Mouse (Mus musculus): ENCODE data around the gene Kif11. TPM values are rescaled to one million over a fixed set of nuclear protein-coding genes. Genes with fewer than 3 reads are reported as not detected.

Kif11 gene
- polyA plus RNA-seq, 1 experiment = 18.5 TPM

DNA sequence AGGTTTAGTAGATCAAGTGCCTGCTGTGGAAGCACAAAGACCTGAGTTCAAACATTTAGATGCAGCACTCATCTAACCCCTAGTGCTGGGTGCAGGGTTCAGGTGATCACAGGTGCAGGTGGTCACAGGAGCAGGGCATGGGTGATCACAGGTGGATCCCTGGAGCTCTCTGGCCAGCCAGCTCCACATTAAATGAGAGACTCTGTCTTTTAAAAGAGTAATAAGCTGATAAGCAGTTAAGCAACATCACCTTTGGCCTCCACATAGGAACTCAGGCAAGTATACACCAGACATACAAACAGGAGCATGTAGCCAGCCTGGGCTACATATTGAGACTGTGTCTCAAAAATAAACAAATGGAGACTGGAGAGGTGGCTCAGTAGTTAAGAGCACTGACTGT, 27.3 kb upstream of the Kif11 start:
- DNase-seq (ENCODE audit: low read depth) = no peak
- TF ChIP-seq CTCF (IDR thresholded peaks at IDR 0.05; ENCODE audit: borderline replicate concordance, extremely low read depth, insufficient read depth, insufficient read length) = no peak
- TF ChIP-seq POLR2A (IDR thresholded peaks at IDR 0.05; ENCODE audit: borderline replicate concordance, extremely low read depth, insufficient read depth, insufficient read length, poor library complexity, severe bottlenecking) = no peak

DNA sequence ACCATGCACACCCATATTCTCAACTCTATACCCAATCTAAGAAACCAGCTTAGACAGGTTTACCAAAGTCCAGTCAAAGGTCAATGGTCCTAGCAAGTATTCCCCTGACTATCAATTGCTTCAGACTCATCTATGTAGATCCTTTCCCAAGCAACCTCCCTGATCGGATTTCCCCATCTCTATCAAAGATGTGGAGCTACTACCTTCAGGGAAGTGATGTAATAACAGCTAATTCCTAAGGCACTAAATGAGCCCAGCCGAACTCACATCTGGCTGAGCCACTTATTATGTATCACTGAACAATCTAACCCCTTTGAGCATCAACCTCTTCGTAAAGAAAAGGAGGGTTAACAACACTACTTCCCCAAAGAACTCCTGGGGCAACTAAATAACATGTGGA, 23.4 kb upstream of the Kif11 start:
- no peak for DNase-seq (ENCODE audit: low read depth)
- TF ChIP-seq CTCF (IDR thresholded peaks at IDR 0.05; ENCODE audit: borderline replicate concordance, extremely low read depth, insufficient read depth, insufficient read length) (no peak), POLR2A (IDR thresholded peaks at IDR 0.05; ENCODE audit: borderline replicate concordance, extremely low read depth, insufficient read depth, insufficient read length, poor library complexity, severe bottlenecking) (no peak)

DNA sequence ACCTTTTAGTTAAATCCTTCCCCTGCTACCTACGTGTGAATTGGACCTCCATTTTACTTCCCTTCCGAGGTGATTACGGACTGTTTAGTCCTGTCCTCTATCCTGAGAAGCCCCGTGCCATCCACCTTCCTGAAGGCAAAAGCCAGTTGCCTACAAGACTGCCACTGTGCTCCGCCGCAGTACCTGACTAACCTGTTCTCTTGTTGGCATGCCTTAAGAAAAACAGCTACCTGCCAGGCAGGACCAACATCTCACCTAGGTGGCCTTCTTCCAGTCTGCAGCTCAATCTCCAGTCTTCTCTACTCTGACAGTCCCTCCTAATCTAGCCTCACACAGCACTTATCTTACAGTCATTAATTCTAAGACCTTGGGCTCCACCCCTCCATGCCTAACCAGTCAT, 22.9 kb upstream of the Kif11 start:
- TF ChIP-seq CTCF (IDR thresholded peaks at IDR 0.05; ENCODE audit: borderline replicate concordance, extremely low read depth, insufficient read depth, insufficient read length) (no peak), POLR2A (IDR thresholded peaks at IDR 0.05; ENCODE audit: borderline replicate concordance, extremely low read depth, insufficient read depth, insufficient read length, poor library complexity, severe bottlenecking) (no peak)
- no peak for DNase-seq (ENCODE audit: low read depth)

DNA sequence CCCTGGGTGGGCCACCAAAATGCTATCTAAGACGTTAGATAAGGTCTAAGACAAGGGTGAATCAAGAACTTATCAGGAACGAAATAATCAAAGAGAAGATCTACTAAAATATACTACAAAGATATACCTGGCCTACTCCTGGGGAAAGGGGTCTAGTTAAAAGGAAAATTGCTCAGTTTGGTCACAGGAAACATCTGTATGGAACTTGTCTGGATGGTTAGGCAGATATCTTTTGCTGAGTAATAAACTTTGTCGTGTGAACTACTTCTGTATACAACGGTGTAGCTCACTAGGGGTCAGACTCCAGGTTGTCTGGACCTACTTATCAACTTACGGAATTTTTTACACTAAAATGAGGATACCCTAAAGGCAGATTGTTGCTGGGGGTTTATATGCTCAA, 16.2 kb upstream of the Kif11 start:
- TF ChIP-seq CTCF (IDR thresholded peaks at IDR 0.05; ENCODE audit: borderline replicate concordance, extremely low read depth, insufficient read depth, insufficient read length) = no peak
- TF ChIP-seq POLR2A (IDR thresholded peaks at IDR 0.05; ENCODE audit: borderline replicate concordance, extremely low read depth, insufficient read depth, insufficient read length, poor library complexity, severe bottlenecking) = no peak
- DNase-seq (ENCODE audit: low read depth) = no peak

DNA sequence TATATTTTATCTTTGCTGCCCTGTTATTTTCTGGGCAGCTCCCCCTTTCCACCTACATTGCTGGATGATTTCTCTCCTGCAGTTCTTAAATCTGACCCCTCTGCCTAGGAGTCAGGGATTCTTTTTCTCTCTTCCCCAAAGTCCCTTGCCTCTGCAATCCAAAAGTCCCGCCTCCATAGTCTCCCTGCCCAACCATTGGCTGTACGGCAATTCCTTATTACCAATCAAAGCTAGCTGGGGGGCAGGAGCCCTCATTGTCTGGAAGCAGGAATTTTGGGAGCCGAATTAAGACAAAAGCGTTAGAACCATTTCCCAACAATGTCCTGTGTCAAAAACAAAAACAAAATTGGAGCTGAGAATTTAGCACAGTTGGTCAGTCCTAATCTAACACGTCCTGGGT, 13.7 kb upstream of the Kif11 start:
- peak; percentile 73 for DNase-seq (ENCODE audit: low read depth)
- TF ChIP-seq CTCF (IDR thresholded peaks at IDR 0.05; ENCODE audit: borderline replicate concordance, extremely low read depth, insufficient read depth, insufficient read length) (no peak), POLR2A (IDR thresholded peaks at IDR 0.05; ENCODE audit: borderline replicate concordance, extremely low read depth, insufficient read depth, insufficient read length, poor library complexity, severe bottlenecking) (no peak)

DNA sequence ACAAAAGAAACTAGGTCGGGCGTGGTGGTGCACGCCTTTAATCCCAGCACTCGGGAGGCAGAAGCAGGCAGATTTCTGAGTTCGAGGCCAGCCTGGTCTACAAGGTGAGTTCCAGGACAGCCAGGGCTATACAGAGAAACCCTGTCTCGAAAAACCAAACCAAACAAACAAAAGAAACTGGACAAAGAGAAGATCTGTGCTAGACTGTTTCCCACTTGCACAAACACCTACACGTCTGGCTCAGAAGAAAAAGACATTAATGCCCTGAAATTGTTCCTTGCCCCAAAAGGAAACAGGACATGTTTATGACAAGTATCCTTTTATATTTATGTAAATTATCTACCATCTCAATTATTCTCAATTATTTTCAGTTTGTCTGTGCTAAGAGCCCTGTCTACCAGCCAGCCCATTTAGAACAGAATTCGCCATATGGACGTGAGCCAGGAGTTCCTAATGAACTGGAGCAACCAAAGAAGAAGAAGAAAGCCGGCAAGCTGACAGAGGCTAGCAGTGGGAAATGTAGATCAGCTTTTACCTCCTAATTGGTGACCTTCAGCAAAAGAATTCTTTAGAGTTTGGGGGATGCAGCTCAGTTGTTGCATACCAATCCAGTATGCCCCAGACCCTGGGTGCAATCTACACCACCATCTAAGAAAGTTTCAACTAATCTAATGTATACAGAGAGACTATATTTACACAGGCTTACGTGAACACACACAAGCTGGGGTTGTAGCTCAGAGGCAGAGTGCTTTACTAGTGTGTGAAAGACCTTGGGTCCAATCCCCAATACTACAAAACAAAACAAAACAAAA, 12.9 kb upstream of the Kif11 start:
- peak; percentile 97 for DNase-seq (ENCODE audit: low read depth)
- TF ChIP-seq CTCF (IDR thresholded peaks at IDR 0.05; ENCODE audit: borderline replicate concordance, extremely low read depth, insufficient read depth, insufficient read length) (no peak), POLR2A (IDR thresholded peaks at IDR 0.05; ENCODE audit: borderline replicate concordance, extremely low read depth, insufficient read depth, insufficient read length, poor library complexity, severe bottlenecking) (no peak)

DNA sequence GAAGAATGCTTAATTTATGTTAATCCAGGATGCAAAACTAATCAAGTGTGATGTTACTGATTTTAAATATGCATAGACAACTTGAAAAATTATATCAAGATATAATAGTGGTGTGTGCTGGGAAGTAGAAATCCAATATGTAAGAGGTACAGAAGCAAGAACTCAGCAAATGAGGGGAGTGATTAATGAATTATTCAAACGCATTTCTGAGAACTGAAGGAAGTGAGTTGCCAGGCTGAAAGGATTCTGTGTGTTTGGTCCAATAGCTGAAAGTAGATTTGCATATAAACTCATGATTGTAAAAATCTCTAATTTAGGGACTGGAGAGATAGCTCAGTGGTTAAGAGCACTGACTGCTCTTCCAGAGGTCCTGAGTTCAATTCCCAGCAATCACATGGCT, 7.2 kb upstream of the Kif11 start:
- no peak for TF ChIP-seq POLR2A (IDR thresholded peaks at IDR 0.05; ENCODE audit: borderline replicate concordance, extremely low read depth, insufficient read depth, insufficient read length, poor library complexity, severe bottlenecking)
- no peak for TF ChIP-seq CTCF (IDR thresholded peaks at IDR 0.05; ENCODE audit: borderline replicate concordance, extremely low read depth, insufficient read depth, insufficient read length)
- peak; percentile 80 for DNase-seq (ENCODE audit: low read depth)

DNA sequence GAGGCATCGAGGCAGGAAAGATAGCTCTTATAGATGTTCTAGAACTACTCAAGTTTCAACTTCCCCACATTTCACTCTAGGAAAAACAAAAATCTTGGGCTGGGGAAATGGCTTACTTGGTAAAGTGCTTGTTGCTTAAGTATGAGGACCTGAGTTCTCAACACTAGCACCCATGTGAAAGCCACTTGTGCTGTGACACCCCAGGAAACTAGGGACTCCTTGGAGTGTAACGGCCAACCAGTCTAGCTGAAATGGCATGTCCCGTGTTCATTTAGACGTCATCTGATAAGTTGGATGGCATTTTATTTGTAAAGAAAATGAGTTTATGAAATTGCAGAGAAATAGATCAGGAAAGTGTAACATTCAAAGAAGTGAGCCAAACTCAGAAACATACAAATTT, 6.3 kb upstream of the Kif11 start:
- DNase-seq (ENCODE audit: low read depth) = no peak
- TF ChIP-seq CTCF (IDR thresholded peaks at IDR 0.05; ENCODE audit: borderline replicate concordance, extremely low read depth, insufficient read depth, insufficient read length) = no peak
- TF ChIP-seq POLR2A (IDR thresholded peaks at IDR 0.05; ENCODE audit: borderline replicate concordance, extremely low read depth, insufficient read depth, insufficient read length, poor library complexity, severe bottlenecking) = no peak

DNA sequence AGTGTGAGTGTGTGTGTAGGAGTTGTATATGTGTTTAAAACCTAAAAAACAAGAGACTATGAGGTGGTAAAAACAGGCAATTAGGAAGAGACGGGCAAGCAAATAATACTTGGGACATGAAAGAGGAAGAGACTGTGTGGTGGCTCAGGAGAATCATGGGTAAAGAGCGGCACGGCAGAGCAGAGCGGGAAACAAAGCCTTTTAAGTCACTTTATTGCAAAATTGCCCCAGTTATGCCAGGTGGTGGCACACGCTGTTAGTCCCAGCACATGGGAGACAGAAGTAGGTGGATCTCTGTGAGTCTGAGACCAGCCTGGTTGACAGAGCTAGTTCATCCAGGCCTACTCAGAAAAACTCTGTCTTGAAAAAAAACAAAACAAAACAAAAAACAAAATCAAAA, 5.8 kb upstream of the Kif11 start:
- TF ChIP-seq POLR2A (IDR thresholded peaks at IDR 0.05; ENCODE audit: borderline replicate concordance, extremely low read depth, insufficient read depth, insufficient read length, poor library complexity, severe bottlenecking) (no peak), CTCF (IDR thresholded peaks at IDR 0.05; ENCODE audit: borderline replicate concordance, extremely low read depth, insufficient read depth, insufficient read length) (no peak)
- DNase-seq (ENCODE audit: low read depth) = no peak

DNA sequence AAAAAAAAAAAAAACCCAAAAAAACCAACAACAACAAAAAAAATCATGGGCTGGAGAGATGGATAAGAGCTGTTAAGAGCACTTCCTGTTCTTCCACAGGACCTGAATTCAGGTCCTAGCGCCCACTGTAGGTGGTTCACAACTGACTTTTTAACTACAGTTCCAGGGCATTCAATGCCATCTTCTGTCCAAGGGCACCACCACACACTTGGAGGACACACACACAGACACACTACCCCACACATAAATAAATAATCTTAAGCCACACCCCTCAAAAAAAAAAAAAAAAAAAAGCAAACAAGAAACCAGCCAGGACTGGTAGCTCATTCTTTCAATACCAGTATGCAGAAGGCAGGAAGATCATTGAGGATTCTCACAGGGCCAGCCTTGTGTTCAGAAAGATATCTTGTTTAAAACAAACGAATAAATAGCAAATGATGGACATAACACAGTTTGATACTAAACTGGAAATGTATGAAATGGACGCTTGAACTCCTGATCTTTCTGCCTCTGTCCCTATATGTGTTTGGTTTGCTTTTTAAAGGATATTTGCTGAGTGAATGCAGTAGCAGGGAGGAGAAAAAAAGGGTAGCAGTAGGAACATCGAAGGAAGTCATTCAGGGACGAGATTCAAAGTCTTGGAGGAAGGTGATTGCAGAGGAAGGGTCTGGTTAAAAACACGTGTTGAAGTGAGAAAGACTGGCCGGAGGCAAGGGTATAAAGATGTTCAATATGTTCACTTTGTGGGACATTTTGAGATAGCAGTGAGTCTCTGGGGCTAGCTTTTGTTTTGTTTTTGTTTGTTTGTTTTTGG, 1.1 kb upstream of the Kif11 start:
- TF ChIP-seq POLR2A (IDR thresholded peaks at IDR 0.05; ENCODE audit: borderline replicate concordance, extremely low read depth, insufficient read depth, insufficient read length, poor library complexity, severe bottlenecking) (no peak), CTCF (IDR thresholded peaks at IDR 0.05; ENCODE audit: borderline replicate concordance, extremely low read depth, insufficient read depth, insufficient read length) (no peak)
- DNase-seq (ENCODE audit: low read depth) = peak; percentile 31

DNA sequence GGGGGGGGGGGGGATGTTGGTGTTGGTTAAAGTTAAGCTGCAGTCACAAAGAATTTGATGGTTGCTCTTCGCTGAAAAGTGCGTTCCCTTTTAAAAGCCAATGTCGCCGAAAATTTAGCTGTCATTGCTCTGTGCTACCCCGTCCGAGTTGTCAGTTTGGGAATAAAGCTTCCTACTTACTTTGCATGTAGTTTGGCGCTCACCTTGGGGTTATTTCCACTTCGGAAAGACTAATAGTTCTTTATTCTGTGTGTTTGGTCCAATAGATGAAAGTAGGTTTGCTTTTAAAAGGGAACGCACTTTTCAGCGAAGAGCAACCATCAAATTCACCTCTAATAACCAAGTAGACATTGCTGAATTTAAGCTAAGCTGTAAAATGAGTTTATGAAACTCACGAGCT, 638 bp downstream of the Kif11 start:
- peak; percentile 21 for DNase-seq (ENCODE audit: low read depth)
- TF ChIP-seq POLR2A (IDR thresholded peaks at IDR 0.05; ENCODE audit: borderline replicate concordance, extremely low read depth, insufficient read depth, insufficient read length, poor library complexity, severe bottlenecking) = no peak
- TF ChIP-seq CTCF (IDR thresholded peaks at IDR 0.05; ENCODE audit: borderline replicate concordance, extremely low read depth, insufficient read depth, insufficient read length) = no peak

Measured in brain, embryonic 14.5 days (tissue).